Mouse (Mus musculus) c-Kit-positive CD71-negative TER-119-negative erythroid progenitor cells, embryonic 14.5 days (primary cell): ENCODE measurements around the gene Ndrg4.

Source experiments
- DNase-seq: peaks from one replicate; pipeline ENCODE4 v3.0.0-alpha.2; 2013; ENCODE audit warnings: low read depth

Gene Ndrg4

GRCm38 (mm10) chr8:95716546-95717335, 40.0 kb downstream of the Ndrg4 start:
- no peak for DNase-seq

GRCm38 (mm10) chr8:95727625-95728024, 50.8 kb downstream of the Ndrg4 start:
- no peak for DNase-seq

- no peak for DNase-seq
Observed at GRCm38 (mm10) chr8:95738596-95738995, 61.8 kb downstream of the Ndrg4 start.

- no peak for DNase-seq
Observed at GRCm38 (mm10) chr8:95741732-95742131, 65.0 kb downstream of the Ndrg4 start.

- no peak for DNase-seq
Observed at GRCm38 (mm10) chr8:95748028-95748427, 71.2 kb downstream of the Ndrg4 start.

GRCm38 (mm10) chr8:95751924-95752323, 75.1 kb downstream of the Ndrg4 start:
- DNase-seq = no peak

GRCm38 (mm10) chr8:95760323-95760722, 83.5 kb downstream of the Ndrg4 start:
- DNase-seq = no peak

GRCm38 (mm10) chr8:95764133-95764532, 87.4 kb downstream of the Ndrg4 start:
- no peak for DNase-seq
